Mouse (Mus musculus) E14TG2a.4 (cell line): Measurements from ENCODE around the gene Sufu.

Experiments
- CTCF ChIP-seq: conservative IDR thresholded peaks from 2 replicates; pipeline ENCODE4 v1.5.1; 2014; ENCODE audit warnings: low read length
- NANOG ChIP-seq: IDR thresholded peaks from 2 replicates; pipeline ENCODE4 v1.6.1; 2014; ENCODE audit warnings: borderline replicate concordance, low read length, mixed read lengths
- POU5F1 ChIP-seq: IDR thresholded peaks from 2 replicates; pipeline ENCODE4 v1.6.1; 2014; ENCODE audit warnings: low read length, borderline replicate concordance

GRCm38 (mm10) chr19:46523131-46523479 lies 126.4 kb downstream of the Sufu start:
- TF ChIP-seq CTCF (no peak), NANOG (no peak), POU5F1 (no peak)
